Mouse (Mus musculus) fat pad, adult 2 months (tissue): ENCODE measurements around the gene C1ql4.

Experiments used
- DNase-seq: peaks from one replicate; pipeline ENCODE4 v3.0.0-alpha.2; 2011; ENCODE audit warnings: low read depth, low spot score; ENCODE audit errors: extremely low read depth

The C1ql4 gene

DNA sequence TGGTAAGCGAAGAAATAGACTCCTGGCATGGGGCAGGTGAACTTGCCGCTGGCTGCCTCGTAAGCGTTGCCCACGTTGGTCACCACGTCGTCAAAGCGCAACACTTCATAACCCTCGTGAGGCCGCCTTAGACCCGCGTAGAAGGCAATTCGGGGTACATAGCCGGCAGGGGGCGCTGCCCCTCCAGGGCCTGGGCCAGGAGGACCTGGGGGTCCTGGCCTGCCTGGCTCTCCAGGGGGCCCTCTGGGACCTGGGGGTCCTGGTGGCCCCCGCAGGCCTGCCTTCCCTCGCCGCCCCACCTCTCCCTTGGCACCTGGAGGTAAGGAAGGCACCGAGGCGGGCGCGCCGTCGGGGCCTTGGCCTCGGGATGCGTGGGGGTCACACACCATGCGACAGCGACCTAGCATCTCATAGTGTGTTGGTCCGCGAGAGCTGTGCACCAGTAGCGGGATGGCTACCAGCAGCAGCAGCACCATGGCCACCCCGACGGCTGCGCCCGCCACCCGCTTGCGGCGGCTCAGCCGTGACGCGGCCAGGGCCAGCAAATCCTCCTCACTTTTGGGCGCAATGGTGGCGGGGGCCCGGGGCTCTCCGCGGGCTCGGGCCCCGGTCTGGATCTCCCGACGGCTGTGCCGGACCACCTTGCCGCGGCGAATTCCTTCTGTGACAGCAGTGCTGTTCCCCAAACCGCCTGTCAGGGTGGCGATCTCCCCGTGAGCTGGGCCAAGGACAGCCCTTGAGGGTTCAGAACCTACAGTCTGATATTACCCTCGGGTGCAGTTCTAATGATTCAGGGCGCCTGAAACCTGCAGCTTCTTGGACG lies at the start of gene C1ql4:
Gene C1ql4 (minus strand): TSS at position 565 of the 823 bp plus-strand sequence.
- DNase-seq = no peak

DNA sequence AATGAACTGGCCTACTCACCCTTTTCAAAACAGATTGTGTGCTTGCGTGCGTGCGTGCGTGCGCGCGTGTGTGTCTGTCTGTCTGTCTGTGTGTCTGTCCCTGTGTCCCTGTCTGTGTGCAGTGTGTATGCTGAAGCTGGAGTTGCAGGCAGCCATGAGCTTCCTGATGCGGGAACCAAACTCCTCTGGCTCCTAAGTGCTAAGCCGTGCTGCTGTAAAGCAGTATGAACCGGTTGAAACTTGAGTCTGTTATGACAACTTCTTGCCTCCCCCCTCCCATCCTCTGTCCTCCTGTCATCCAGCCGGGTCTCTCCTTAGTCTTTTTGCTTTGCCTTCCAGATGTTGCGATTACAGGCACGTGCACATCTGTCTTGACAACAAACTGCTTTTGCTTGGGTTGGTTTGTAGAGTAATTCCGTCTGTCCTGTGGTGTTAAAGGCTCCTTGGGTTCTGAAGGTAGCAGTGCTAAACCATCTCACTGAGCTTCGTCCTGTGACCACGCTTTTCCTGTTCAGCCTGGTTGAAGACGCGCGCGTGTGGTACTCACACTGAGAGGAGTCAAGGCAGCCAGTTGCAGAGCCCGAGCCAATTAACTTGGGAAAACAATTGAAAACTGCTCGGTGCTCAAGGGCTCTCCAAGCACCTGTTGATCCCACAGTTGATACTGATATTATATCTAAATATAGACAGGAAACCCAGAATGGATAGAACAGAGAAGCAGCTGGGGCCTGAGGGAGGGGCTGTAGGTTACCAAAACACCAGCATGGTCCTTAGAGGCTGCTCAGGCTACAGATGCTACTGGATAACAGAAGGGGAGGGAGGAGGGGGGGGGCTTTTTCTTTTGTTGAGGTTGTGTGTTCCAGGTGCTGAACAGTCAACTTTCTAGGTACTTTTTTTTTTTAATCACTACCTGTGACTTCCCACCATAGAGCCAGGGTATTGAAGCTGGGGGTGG lies 42.6 kb upstream of the C1ql4 start:
- DNase-seq = no peak

DNA sequence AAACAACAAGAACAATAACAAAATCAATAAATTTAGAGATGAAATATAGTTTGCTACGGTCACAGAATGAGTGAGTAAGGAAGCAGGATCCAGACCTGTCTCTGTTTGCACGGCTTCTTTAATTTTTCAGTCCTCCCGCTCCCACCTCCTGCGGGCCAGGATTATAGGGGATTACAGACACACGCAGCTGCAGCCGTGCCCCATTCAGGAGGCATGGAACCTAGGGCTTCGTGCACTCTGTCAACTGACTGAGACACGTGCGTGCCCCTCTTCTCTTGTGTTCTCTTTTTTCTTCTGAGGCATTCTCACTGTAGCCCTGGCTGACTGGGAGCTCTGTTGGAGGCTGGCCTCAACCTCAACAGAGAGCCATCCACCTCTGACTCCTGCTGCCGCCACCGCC lies 41.8 kb upstream of the C1ql4 start:
- DNase-seq = no peak

DNA sequence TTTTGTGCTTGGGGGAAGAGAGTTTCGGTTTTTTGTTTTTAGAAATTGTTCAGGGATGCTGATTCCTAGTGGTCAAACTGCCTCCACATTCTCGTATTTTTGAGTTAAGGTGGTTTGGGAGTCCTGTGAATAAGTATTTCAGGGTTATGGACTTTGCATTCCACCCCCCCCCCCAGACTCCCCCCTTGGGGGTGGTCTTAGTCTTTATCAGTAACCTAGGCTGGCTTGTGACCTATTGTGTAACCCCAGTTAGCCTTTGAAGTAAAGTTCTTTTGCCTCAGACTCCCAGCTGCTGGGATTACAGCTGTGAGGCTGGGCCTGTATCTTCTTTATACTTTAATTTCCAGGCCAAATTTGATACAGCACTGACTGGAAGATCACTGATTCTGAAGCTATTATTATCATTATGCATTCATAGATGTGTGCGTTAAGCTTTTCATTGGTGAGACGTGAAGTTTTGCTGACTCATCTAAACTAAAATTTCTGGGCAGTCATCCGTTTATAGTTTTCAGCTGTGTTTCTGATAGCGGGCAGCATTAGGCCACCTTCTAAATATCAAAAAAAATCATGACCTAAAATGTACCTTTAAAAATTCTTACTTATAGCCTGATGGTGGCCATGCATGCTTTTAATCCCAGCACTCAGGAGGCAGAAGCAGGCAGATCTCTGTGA lies 40.4 kb upstream of the C1ql4 start:
- DNase-seq = no peak

DNA sequence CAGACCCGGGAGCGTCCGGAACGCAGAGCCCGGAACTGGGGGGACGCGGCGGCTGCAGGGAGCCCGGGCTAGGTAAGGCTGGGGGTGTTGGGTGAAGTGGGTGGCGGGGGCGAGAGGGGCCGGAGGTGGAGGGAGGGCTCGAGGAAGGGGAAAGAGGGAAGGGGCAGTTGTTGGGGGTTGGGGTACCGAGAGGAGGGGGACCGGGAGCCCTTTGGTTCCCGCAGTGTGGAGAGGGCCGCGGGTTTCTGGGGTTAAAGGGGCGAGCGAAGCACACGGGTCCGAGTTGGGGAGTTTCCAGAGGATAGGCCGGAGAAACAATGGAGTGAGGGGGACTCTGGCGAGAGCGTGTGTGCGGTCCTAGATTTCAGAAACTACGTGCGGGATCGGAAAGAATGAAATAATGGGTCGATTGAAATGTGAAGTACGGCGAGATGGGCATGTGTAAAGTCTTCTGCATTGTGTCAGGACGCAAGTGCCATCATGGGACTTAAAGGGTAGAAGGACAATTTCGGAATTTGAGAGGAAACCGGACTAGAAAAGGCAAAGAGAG lies 39.3 kb upstream of the C1ql4 start:
- no peak for DNase-seq

DNA sequence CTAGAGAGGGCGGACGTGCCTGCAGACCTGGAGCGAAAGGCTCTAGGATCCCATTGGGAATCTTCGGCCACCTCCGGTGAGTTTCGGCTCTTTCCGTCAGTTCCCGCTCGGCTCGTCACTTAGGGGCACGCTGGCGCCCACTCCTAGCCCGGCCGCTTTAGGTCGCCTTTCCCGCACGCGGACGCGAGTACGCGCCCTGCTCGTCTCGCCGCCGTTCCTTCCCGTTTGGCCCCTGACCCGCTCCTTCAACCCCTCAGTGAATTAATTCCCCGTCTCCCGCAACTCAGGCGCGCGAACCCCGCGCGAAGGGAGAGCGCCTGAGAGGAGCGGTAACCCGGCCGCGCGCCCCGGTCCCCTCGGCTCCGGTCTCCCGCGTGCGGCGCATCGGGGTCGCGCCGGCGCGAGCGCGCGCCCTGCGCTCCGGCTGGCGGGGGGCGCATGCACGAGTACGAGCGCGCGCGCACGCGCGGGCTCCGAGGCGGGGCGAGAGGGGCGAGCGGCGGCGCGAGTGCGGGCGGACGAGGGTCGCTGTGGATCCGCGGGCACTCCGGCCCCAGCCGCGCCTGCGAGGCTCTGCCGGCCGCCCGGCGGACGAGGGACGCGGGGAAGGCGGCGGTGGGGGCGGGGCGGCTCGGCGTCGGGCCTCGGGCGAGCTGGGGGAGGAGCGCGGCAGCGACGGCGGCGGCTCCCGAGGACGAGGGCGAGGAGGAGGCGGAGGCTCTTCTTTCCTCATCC lies 38.6 kb upstream of the C1ql4 start:
- DNase-seq = no peak

DNA sequence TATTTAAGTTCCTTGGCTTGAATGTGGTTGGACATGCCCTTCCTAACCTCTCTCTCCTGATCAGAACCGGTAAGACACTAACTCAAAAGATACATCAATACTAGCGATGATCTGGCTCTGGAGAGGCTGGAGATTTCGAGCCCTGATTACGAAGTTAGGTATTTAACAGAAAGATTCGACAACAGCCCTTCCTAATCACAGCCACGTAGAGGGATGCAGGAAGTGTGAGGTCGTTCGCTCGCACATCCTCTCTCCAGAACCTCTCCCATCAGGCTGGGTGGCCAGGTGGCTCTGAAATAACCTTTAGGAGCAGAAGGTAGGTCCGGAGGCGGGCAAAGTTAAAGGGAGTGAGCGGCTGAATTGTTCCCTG lies 38.1 kb upstream of the C1ql4 start, which contains the start of gene Spats2:
Gene Spats2 (plus strand): TSS at position 206 of the 370 bp plus-strand sequence.
- no peak for DNase-seq

DNA sequence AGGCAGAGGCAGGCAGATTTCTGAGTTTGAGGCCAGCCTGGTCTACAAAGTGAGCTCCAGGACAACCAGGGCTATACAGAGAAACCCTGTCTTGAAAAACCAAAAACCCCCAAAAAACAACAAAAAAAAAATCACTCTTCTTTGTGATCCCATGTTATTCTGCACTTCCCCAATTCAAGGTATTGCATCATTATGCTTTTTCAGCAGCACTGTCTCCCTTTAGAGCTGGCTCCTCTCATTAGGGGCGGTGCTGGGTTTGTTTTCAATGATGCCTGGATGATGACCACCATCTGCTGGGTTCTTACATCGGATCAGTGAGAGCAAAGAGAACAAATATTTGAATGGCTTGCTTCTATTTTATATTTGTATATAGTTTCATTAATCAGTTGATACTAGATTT lies 35.0 kb upstream of the C1ql4 start:
- no peak for DNase-seq

DNA sequence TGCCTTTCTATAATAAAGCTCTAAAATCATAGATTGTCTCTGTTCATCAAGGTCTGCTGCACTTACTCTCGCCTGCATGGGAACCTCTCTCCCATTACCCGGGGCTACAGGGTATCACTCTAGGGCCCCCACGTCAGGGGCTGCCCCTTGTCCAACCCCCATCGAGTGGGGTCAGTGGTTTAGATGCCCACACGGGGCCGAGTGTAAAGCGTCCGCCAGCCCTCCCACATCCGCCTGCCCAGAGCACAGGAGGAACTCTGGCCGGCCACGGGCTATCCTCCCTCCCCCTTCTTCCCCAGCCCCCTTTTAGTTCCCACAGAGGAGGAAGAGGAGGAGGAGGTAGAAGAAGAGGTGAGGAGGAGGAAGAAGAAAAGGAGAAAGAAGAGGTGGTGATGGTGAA lies 33.2 kb upstream of the C1ql4 start:
- DNase-seq = no peak

DNA sequence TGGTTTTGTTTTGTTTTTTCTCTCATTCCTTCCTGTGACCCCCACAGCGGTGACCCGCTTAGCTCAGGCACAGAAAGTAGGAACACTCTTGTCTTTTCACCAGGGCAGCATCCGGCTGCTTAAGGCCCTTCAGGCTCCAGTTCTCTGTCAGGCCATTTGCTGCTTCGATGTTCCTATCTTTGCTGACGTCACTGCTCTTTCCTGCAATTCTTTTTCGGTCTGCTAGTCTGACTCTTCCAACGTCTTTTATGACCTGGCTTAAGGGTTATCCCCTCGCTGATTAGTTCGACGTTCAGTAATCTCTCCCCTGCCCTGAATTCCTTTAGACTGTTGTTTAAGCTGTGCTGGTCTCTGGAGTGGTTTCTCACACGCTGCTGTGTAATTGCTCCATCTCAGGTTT lies 28.9 kb upstream of the C1ql4 start:
- no peak for DNase-seq

DNA sequence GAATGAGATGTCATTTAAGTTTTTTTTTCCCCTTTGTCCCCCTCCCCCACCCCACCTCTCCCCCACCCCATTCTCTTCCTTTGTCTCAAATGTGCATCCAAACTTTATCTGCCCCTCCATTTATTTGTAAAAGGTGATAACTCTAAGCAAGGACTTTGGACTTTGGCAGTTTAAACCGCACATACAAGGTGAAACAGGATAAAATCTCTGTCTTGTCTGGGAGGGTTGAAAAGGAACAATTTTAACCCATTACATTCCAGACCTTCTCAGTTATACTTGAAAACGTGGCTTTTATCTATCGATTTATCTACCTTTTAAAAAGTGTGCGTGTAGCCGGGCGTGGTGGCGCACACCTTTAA lies 27.4 kb upstream of the C1ql4 start:
- no peak for DNase-seq

DNA sequence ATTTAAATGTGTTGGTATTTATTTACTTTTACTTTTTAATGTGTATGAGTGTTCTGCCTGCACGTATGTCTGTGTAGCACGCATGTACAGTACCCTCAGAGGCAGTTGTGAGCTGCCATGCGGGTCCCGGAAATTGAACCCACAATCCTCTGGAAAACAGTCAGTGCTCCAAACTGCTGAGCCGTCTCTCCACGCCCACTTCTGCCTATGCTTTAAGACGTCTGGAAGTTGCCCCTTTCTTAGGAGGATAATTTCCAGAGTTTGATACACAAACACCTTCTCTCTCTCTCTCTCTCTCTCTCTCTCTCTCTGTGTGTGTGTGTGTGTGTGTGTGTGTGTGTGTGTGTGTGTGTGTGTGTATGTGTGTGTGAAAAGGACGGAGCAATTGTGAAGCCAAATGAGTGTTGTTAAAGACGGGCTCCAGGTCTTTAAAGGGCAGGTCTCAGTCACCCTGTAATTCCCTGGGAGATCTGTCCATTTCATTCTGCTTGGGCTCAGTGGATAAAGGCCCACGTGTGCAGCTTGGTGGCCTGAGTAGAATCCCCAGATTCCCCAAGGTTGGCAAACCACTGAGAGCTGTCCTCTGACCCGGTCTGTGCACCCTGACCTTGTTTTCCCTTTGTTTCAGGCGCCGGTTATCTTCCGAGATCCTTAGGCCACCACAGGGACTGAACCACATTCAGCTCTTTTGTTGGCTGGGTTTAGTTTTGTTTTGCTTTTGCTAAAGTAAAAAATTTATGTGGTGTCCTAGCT lies 26.9 kb upstream of the C1ql4 start:
- DNase-seq = no peak

DNA sequence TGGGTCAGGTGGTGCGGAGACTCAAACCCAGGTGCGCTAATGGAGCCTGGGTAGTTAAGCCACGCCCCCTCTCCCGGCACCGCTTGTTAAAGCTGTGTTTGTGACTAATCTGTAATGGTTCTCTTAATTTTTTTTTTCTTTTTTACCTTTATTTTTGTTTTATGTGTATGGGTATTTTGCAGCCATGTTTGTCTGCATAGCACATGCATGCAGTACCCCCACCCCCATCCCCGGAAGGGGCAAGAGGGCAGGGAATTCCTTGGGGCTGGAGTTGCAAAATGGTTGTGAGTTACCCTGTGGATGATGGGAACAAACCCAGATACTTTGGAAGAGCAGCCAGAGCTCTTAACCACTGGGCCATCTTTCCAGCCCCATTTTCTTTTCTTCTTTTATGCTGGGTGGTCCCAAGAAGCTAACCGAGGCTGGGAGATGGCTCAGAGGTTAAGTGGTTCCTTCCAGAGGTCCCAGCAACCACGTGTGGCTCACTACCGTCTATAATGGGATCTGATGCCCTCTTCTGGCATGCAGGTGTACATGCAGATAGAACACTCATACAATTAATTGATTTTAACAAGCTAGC lies 25.9 kb upstream of the C1ql4 start:
- no peak for DNase-seq

DNA sequence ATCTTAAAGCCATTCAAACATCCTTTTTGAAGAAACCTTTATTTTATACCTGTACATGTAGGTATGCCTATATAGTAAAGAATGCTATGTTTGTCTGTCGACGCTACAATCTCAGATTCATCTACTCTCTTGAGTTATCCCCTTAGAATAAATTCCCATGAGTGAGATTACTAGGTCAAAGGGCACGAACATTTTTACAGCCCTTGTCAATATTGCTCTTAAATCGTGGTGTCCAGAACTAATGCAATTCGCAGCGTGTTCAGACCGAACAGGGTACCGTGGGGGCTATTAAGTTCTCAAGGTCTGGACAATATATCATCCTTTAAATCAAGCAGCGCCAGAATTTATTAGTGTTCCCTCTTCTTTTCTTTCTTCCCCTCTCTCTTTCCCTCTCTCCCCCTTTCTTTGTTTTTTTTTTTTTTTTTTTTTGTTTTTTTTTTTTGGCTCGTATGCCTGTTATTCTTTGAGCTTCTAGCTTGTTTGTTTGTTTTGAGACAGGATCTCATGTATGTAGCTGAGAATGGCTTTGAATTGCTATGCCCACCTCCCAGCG lies 25.3 kb upstream of the C1ql4 start:
- DNase-seq = no peak

DNA sequence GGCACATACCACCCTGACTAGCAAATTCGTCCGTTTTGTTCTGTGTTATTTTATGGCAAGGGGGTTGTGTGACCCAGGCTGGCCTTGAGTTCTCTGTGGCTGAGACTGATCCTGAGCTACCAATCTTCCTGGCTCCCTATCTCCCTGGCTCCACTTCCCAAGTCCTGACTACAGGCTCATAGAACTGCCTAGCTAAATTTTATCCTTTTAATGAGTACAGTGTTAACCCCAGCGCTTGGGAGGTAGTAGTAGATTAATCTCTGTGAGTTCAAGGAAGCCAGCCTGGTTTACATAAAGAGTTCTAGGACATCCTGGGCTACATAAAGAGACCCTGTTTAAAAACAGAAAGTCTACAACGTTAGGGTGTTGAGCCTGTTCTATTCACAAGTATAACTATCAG lies 24.2 kb upstream of the C1ql4 start:
- DNase-seq = no peak

DNA sequence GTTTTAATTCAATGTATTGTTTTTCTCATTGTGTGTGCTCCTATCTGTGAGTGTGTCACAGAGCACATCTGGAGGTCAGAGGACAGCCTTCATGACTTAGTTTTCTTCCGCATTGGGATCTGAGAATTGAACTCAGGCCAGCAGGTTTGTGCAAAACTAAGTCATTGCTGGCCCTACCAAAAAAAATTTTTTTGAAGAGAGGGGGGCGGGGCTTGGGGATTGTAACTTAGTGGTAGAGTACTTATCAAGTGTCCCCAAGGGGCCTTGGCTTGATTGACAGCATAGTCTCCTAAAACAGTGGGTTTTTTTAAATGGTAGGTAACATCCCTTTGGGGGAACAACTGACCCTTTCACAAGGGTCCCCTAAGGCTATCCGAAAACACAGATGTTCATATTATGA lies 23.5 kb upstream of the C1ql4 start:
- no peak for DNase-seq

DNA sequence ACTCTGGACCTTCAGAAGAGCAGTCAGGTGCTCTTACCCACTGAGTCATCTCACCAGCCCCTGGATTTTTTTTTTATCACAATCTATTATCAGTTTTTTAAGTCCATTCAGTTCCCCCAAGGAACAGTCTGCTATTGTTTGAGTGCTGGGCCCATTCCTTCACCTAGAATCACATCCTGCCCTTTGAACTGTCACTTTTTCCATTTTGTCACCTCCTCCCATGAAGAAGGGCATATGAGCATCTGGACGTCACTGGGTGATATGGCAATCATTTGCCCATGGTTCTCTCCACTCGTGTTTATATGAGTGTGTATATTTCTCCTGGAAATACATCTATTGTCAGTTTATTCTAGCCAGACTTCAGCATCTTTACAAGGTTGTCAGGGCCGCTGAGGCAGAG lies 20.2 kb upstream of the C1ql4 start:
- no peak for DNase-seq

DNA sequence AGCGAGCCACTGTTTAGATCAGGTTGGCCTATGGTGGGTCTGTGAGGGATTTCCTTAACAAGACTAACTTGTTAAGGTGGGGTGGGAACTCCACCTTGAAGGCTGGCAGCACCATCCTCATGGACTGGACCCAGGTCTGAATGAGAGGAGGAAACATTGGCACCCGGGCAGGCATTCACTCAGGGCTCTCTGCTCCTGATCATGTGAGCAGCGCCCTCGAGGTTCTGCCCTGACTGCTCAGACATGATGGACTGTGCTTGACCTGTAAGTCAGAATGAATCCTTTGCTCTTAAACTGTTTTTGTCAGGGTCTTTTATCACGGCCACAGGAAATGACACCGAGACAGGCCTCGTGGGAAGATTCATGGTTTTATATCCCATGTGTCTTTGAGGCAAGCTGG lies 17.6 kb upstream of the C1ql4 start:
- DNase-seq = no peak

DNA sequence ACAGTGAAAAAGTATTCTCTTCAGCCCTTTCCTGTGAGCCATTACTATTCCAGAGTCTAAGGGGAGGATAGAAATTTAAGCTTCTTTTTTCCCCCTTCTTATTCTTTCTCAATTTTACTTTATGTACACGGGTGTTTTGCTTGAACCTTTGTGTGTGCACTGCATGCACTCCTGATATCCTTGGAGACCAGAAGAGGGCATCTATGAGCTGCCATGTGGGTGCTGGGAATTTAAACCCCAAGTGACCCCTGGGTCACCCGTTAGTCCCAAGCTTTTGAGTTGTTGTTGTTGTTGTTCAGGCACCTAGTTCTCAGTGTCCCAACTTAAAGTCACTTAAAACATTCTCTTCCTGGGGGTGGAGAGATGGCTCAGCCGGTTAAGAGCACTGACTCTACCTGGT lies 12.4 kb upstream of the C1ql4 start:
- DNase-seq = no peak
